Mouse (Mus musculus) lung, adult 2 months (tissue): Measurements from ENCODE around the gene Map6. TPM values are rescaled to one million over a fixed set of nuclear protein-coding genes. Genes with fewer than 3 reads are reported as not detected.

Source experiments
- DNase-seq: peaks from one replicate; pipeline ENCODE4 v3.0.0; 2022
- H3K4me1 ChIP-seq: fragments of 200-500 bp; 2 replicates; pipeline ENCODE4 v1.6.1; 2011; ENCODE audit warnings: low read length; ENCODE audit not compliant: control insufficient read depth, insufficient read depth
- H3K4me3 ChIP-seq: fragments of 200-500 bp; replicated peaks from 2 replicates; pipeline ENCODE3; 2011; ENCODE audit warnings: low read depth, mild to moderate bottlenecking, control low read depth, low read length; ENCODE audit errors: extremely low read depth
- CTCF ChIP-seq: fragments of 200-500 bp; IDR thresholded peaks from 2 replicates; pipeline ENCODE4 v1.5.1; 2011; ENCODE audit warnings: mild to moderate bottlenecking, low read length, control low read depth; ENCODE audit not compliant: insufficient read depth
- POLR2A ChIP-seq: fragments of 200-500 bp; IDR thresholded peaks from 2 replicates; pipeline ENCODE4 v1.6.1; 2011; ENCODE audit warnings: low read depth, mild to moderate bottlenecking, control low read depth, low read length, borderline replicate concordance; ENCODE audit errors: extremely low read depth
- WGBS: fragments of 180-500 bp; shearing (Covaris S2); methylation state at CpG from one replicate; pipeline ENCODE4 v1.1.7; 2018; 5-methylcytosine and 5-hydroxymethylcytosine counted together
- polyA plus RNA-seq: library from polyadenylated mRNA; depleted of rRNA; stranded (reverse); fragments of >200 nt; gene quantifications from 2 replicates; pipeline ENCODE4 v1.2.3, GENCODE M21; 2012

Map6 gene
- polyA plus RNA-seq, 1 experiment, result 25.4 TPM

GRCm38 (mm10) chr7:99304949-99305372 is 37.7 kb downstream of the Map6 start:
- H3K4me1 ChIP-seq, result no peaks in the 10 kb centered on the region
- peak; percentile 72 for DNase-seq
- 44% methylated on average over 5 of the region's 5 CpGs for WGBS
- no peak overlapping the region for H3K4me3 ChIP-seq
- TF ChIP-seq CTCF (no peak), POLR2A (no peak)

- Histone ChIP-seq H3K4me3 (no peak overlapping the region), H3K4me1 (no peaks in the 10 kb centered on the region)
- TF ChIP-seq CTCF, result no peak
- no peak for TF ChIP-seq POLR2A
- DNase-seq, result no peak
- WGBS, result 74% methylated on average over 4 of the region's 4 CpGs
Measured at GRCm38 (mm10) chr7:99305688-99306087, 38.4 kb downstream of the Map6 start.

DNA sequence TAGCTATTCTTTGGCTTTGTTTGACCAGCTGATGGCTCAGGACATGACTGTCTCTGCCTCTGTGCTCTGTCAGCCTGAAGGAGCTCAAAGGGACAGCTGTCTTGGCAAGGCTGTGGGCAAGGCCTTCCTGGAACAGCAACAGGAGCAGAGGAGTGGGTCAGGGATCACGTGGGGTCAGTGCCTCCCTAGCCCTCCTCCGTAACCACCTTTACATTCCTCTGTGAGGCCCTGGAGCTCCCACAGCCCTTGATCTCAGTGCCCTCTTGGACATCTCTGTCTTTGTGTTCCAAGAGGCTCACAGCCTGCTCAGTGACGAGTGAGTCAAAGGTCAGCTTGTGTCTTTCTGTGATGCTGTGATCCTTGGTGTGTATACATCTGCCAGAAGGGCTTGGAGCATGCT is 39.4 kb downstream of the Map6 start:
- no peak for TF ChIP-seq POLR2A
- TF ChIP-seq CTCF, result no peak
- no peak for DNase-seq
- Histone ChIP-seq H3K4me1 (no peaks in the 10 kb centered on the region), H3K4me3 (no peak overlapping the region)
- WGBS, result 75% methylated on average over 3 of the region's 3 CpGs

DNA sequence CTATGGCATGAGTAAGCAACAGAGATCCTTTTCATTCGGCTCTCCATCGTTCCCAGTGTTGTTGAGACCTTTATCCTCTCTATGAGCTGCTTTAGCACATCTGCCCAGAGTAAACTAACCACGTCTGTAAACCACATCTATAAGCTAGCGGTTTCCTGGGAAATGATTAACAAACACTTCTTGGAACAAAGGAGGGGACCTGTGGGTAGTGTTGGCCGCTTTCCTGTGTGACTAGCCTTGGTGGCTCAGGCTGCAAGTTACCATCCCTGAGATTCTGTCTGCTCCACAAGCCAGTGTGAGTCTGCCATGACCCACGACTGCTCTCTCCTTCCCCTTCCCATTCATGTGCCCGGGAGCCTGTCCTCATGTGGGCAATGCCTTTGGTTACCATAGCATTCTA is 44.2 kb downstream of the Map6 start:
- DNase-seq, result no peak
- H3K4me1 ChIP-seq, result no peaks in the 10 kb centered on the region

DNA sequence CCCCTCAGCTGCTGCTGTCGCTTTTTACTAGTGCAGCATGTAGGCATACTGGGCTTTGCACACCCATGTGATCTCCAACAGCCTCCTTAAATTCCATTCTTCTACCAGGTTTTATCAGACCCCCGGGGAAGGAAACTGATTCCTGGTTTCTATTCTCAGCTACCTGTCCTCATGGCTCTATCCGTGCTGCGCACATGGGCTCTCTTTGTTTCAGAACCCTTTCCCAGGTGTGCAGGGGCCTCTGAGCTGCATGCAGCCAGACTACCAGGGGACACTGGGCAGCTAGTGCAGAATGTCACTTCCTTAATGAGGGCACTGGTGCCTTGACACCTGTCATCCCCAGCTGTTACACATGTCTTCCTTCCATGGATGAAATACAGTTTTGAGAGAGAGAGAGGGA is 44.8 kb downstream of the Map6 start:
- no peak for DNase-seq
- TF ChIP-seq CTCF (no peak), POLR2A (no peak)
- 66% methylated on average over 4 of the region's 4 CpGs for WGBS
- no peaks in the 10 kb centered on the region for H3K4me1 ChIP-seq
- H3K4me3 ChIP-seq, result no peak overlapping the region

More for the DNA sequence above, 44.2 kb downstream of the Map6 start:
- H3K4me3 ChIP-seq, result no peak overlapping the region
- WGBS, result 43% methylated on average over 7 of the region's 7 CpGs
- TF ChIP-seq CTCF, result no peak
- no peak for TF ChIP-seq POLR2A

GRCm38 (mm10) chr7:99312671-99313143 is 45.5 kb downstream of the Map6 start:
- no peak for DNase-seq
- WGBS, result 51% methylated on average over 8 of the region's 8 CpGs
- TF ChIP-seq POLR2A (no peak), CTCF (no peak)
- Histone ChIP-seq H3K4me3 (no peak overlapping the region), H3K4me1 (no peaks in the 10 kb centered on the region)

- no peak for DNase-seq
- Histone ChIP-seq H3K4me3 (no peak overlapping the region), H3K4me1 (no peaks in the 10 kb centered on the region)
- 65% methylated on average over 8 of the region's 8 CpGs for WGBS
- no peak for TF ChIP-seq CTCF
- TF ChIP-seq POLR2A, result no peak
Measured at GRCm38 (mm10) chr7:99313253-99313652, 46.0 kb downstream of the Map6 start.

- DNase-seq, result no peak
- TF ChIP-seq POLR2A (no peak), CTCF (no peak)
- WGBS, result 65% methylated on average over 4 of the region's 4 CpGs
- H3K4me1 ChIP-seq, result no peaks in the 10 kb centered on the region
- H3K4me3 ChIP-seq, result no peak overlapping the region
Measured at GRCm38 (mm10) chr7:99314565-99314964, 47.3 kb downstream of the Map6 start.

DNA sequence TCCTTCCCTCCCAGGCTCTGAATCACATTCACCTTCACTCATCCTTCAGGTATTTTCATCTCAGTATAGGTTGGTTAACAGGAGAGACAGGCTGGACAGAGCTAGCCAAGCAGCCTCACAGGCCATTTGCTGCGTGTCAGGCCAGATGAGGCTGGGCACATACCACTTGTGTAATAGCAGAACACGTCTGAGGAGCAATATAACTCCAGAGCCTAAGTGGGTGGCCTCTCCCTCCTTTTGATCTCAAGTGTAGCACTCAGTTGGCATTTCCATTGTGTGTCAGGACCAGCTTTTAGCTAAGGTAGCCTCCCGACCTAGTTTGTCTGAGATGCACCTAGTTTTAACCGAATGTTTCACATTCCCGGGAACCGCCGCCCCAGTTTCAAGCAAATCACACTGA is 49.0 kb downstream of the Map6 start:
- no peak for DNase-seq
- 71% methylated on average over 7 of the region's 7 CpGs for WGBS
- TF ChIP-seq POLR2A (no peak), CTCF (no peak)
- Histone ChIP-seq H3K4me1 (no peaks in the 10 kb centered on the region), H3K4me3 (no peak overlapping the region)

- TF ChIP-seq POLR2A (no peak), CTCF (no peak)
- WGBS, result 62% methylated on average over 7 of the region's 7 CpGs
Measured at GRCm38 (mm10) chr7:99317475-99317874, 50.2 kb downstream of the Map6 start.

More at GRCm38 (mm10) chr7:99317475-99317874, 50.2 kb downstream of the Map6 start:
- Histone ChIP-seq H3K4me1 (no peaks in the 10 kb centered on the region), H3K4me3 (no peak overlapping the region)
- no peak for DNase-seq
